Mouse (Mus musculus): ENCODE measurements around the gene Mesp2. TPM values are rescaled to one million over a fixed set of nuclear protein-coding genes. Genes with fewer than 3 reads are reported as not detected.

Mesp2 gene
- polyA plus RNA-seq, 1 experiment, result 1.6 TPM

DNA sequence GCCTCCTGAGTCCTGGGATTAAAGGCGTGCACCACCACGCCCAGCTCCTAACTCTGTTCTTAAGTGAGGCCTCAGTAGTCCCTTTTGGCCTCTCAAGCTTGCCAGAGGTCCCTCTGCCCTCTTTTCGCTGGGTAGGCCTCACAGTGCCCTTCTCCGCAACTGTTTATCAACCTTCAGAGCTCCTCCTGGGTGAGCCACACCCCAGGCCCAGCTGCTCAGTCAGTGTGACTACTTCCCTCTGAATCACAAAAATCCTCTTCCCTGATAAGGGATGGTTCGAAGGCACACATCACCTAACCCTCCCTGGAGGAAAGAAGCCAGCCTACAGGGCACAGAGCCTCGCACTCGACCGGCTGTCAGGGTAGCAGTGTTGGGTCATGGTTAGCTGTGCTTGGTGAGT lies 51.3 kb downstream of the Mesp2 start:
- DNase-seq (ENCODE audit: low read depth), result no peak

Other genes starting within 250 kb of the Mesp2 start
- 272 and 356 TPM in 2 replicates for gene Rhcg, start 193.1 kb upstream of the Mesp2 start, polyA plus RNA-seq (2012; rRNA removed)
- 0.20 and 0.34 TPM in 2 replicates for gene Ticrr, start 150.5 kb upstream of the Mesp2 start, polyA plus RNA-seq (2012; rRNA removed)
- gene Kif7, start 95.0 kb upstream of the Mesp2 start, polyA plus RNA-seq (2012; rRNA removed), result 2.5 and 3.3 TPM in 2 replicates
- 1,005 and 1,059 TPM in 2 replicates for gene Plin1, start 77.8 kb upstream of the Mesp2 start, polyA plus RNA-seq (2012; rRNA removed)
- gene Pex11a, start 67.6 kb upstream of the Mesp2 start, polyA plus RNA-seq (2012; rRNA removed), result 34.3 and 44.7 TPM in 2 replicates
- gene Wdr93, start 67.6 kb upstream of the Mesp2 start, polyA plus RNA-seq (2012; rRNA removed), result 3.9 and 6.7 TPM in 2 replicates
- gene Mesp1, start 16.9 kb upstream of the Mesp2 start, polyA plus RNA-seq (2012; rRNA removed), result 0.55 and 1.4 TPM in 2 replicates
- gene Anpep, start 50.3 kb downstream of the Mesp2 start, polyA plus RNA-seq (2012; rRNA removed), result 17.6 and 22.7 TPM in 2 replicates
- gene Ap3s2, start 109.9 kb downstream of the Mesp2 start, polyA plus RNA-seq (2012; rRNA removed), result 14.3 and 15.7 TPM in 2 replicates
- 10.7 and 13.5 TPM in 2 replicates for gene Arpin, start 124.6 kb downstream of the Mesp2 start, polyA plus RNA-seq (2012; rRNA removed)
- 25.4 and 27.7 TPM in 2 replicates for gene Zfp710, start 214.1 kb downstream of the Mesp2 start, polyA plus RNA-seq (2012; rRNA removed)

All from gonadal fat pad, adult 2 months (tissue).